Comparison of ENCODE assay signal across 20 mouse cellular contexts in genomic region chr11:116880839-116881238, GRCm38 (mm10). TPM values are rescaled to one million over a fixed set of nuclear protein-coding genes. Genes with fewer than 3 reads are reported as not detected.
DNase-seq lines count a peak whose midpoint lies in the region; ATAC-seq and TF ChIP-seq lines count a peak whose summit lies in the region.
"Had no signal": no experiment of that assay in that cellular context is flagged by ENCODE, and none has a peak within 500 bp of the region (broad histone marks: within the 10 kb centered on the region; RNA-seq: fewer than 3 reads in every experiment).

No protein-coding gene starts in this region.

- H3K36me3 ChIP-seq in forebrain, embryonic 13.5 days (ENCODE audit: poor library complexity, severe bottlenecking) = peaks cover 2% of the 10 kb centered on the region; the same call in 1 of the 2 replicates
- H3K36me3 ChIP-seq in forebrain, embryonic 15.5 days = no peaks in the 10 kb centered on the region
- H3K36me3 ChIP-seq: hindbrain, embryonic 12.5 days; midbrain, embryonic 10.5 days had no signal

- no peak for ATAC-seq in forebrain, embryonic 13.5 days
- ATAC-seq in forebrain, embryonic 15.5 days (replicated peaks) = no peak
- ATAC-seq: intestine, postnatal 0 days had no signal

- WGBS in forebrain, embryonic 13.5 days = 54% methylated on average over 7 of the region's 7 CpGs
- WGBS in forebrain, embryonic 15.5 days = 53% methylated on average over 7 of the region's 7 CpGs

- peak; percentile 19 to 71 for DNase-seq in left cerebral cortex, postnatal 14 days (ENCODE audit: low spot score in 2 of 2)
- no peak for DNase-seq in left cerebral cortex, adult 2 months (ENCODE audit: extremely low spot score in 1 of 2, low spot score in 2 of 2)
- DNase-seq in R1 (ENCODE audit: low read depth, low spot score) = peak; percentile 65
- DNase-seq in right cerebral cortex, postnatal 14 days = peak; percentile 35
- no peak for DNase-seq in thymus, postnatal 25 days
- DNase-seq in adrenal gland, postnatal 36 days = no peak
- DNase-seq: B cell, adult 2 months; cerebellum, adult 18-20 months; heart, adult 18-20 months; kidney, postnatal 10 days had no signal

- H3K9ac ChIP-seq in forebrain, embryonic 13.5 days = 0 out of 2 replicates have a peak overlapping the region, but pooled peaks have one; percentile 8
- no peak overlapping the region for H3K9ac ChIP-seq in forebrain, embryonic 15.5 days (replicated peaks)
- H3K9ac ChIP-seq: hindbrain, embryonic 12.5 days; liver, embryonic 14.5 days; neural tube, embryonic 15.5 days had no signal

- H3K4me2 ChIP-seq in forebrain, embryonic 13.5 days = no peak overlapping the region
- H3K4me2 ChIP-seq in forebrain, embryonic 15.5 days (replicated peaks) = no peak overlapping the region
- H3K4me2 ChIP-seq: hindbrain, embryonic 12.5 days; neural tube, embryonic 15.5 days had no signal

- no peak overlapping the region for H3K4me3 ChIP-seq in forebrain, embryonic 13.5 days
- H3K4me3 ChIP-seq in forebrain, embryonic 15.5 days = no peak overlapping the region
- no peak overlapping the region for H3K4me3 ChIP-seq in left cerebral cortex, adult 2 months
- H3K4me3 ChIP-seq: erythroblast, embryonic 14.5 days; hindbrain, embryonic 12.5 days; midbrain, embryonic 10.5 days; neural tube, embryonic 15.5 days had no signal

- no peak overlapping the region for H3K27ac ChIP-seq in forebrain, embryonic 13.5 days
- no peak overlapping the region for H3K27ac ChIP-seq in forebrain, embryonic 15.5 days (replicated peaks)
- no peak overlapping the region for H3K27ac ChIP-seq in left cerebral cortex, adult 2 months
- H3K27ac ChIP-seq: hindbrain, embryonic 12.5 days; liver, embryonic 14.5 days; midbrain, embryonic 10.5 days; neural tube, embryonic 15.5 days had no signal

- H3K27me3 ChIP-seq in forebrain, embryonic 13.5 days = no peaks in the 10 kb centered on the region; the same call in 1 of the 2 replicates
- no peaks in the 10 kb centered on the region for H3K27me3 ChIP-seq in forebrain, embryonic 15.5 days

- intact Hi-C loops in left cerebral cortex, postnatal 14 days (cut with DNase I) = no loop called here
- intact Hi-C loops in left cerebral cortex, adult 2 months (cut with DNase I) = loop anchor here (5.0 kb wide), 1 partner anchor 36 kb away; the partner anchor contains the start of gene Mgat5b

- peaks cover 8% of the 10 kb centered on the region; the same call in 1 of the 2 replicates for H3K4me1 ChIP-seq in forebrain, embryonic 13.5 days
- peaks cover 5% of the 10 kb centered on the region for H3K4me1 ChIP-seq in forebrain, embryonic 15.5 days

- H3K9me3 ChIP-seq in forebrain, embryonic 13.5 days (replicated peaks) = no peaks in the 10 kb centered on the region
- no peaks in the 10 kb centered on the region for H3K9me3 ChIP-seq in forebrain, embryonic 15.5 days
- H3K9me3 ChIP-seq: hindbrain, embryonic 12.5 days; midbrain, embryonic 10.5 days; neural tube, embryonic 15.5 days had no signal

- no peak for TF ChIP-seq CTCF in left cerebral cortex, adult 2 months (IDR thresholded peaks at IDR 0.05)

RNA-seq across cellular contexts. Expression of gene Srsf2, which starts 27.9 kb away (rescaled TPM):
- polyA plus RNA-seq in forebrain, embryonic 13.5 days (2015; fragmentation: Nextera tagmentation; extraction: Ambion mirVana) = 750 and 773 TPM in 2 replicates
- polyA plus RNA-seq in forebrain, embryonic 15.5 days (2015; fragmentation: Nextera tagmentation; extraction: Ambion mirVana) = 637 and 680 TPM in 2 replicates
- 100 to 1,000 TPM; 161 to 168 TPM for total RNA-seq in left cerebral cortex, postnatal 14 days (2021)
- total RNA-seq in left cerebral cortex, adult 2 months (2021) = 100 to 1,000 TPM; 150 to 158 TPM
- 100 to 1,000 TPM; 235 to 275 TPM for total RNA-seq in adrenal gland, postnatal 36 days (2021)

RNA-seq across cellular contexts. Expression of gene Mfsd11, which starts 28.6 kb away (rescaled TPM):
- 38.0 and 39.4 TPM in 2 replicates for polyA plus RNA-seq in forebrain, embryonic 13.5 days (2015; fragmentation: Nextera tagmentation; extraction: Ambion mirVana)
- 49.8 and 54.9 TPM in 2 replicates for polyA plus RNA-seq in forebrain, embryonic 15.5 days (2015; fragmentation: Nextera tagmentation; extraction: Ambion mirVana)
- 10 to 100 TPM; 36.9 to 45.9 TPM for total RNA-seq in left cerebral cortex, postnatal 14 days (2021)
- 10 to 100 TPM; 39.3 to 41.8 TPM for total RNA-seq in left cerebral cortex, adult 2 months (2021)
- 10 to 100 TPM; 33.7 to 35.2 TPM for total RNA-seq in adrenal gland, postnatal 36 days (2021)

RNA-seq across cellular contexts. Expression of gene Jmjd6, which starts 37.6 kb away (rescaled TPM):
- polyA plus RNA-seq in forebrain, embryonic 13.5 days (2015; fragmentation: Nextera tagmentation; extraction: Ambion mirVana) = 77.7 and 78.0 TPM in 2 replicates
- 76.7 and 78.5 TPM in 2 replicates for polyA plus RNA-seq in forebrain, embryonic 15.5 days (2015; fragmentation: Nextera tagmentation; extraction: Ambion mirVana)
- 10 to 100 TPM; 25.4 to 30.2 TPM for total RNA-seq in left cerebral cortex, postnatal 14 days (2021)
- 10 to 100 TPM; 29.7 to 35.9 TPM for total RNA-seq in left cerebral cortex, adult 2 months (2021)
- total RNA-seq in adrenal gland, postnatal 36 days (2021) = 10 to 100 TPM; 33.0 to 46.7 TPM

RNA-seq across cellular contexts. Expression of gene Mettl23, which starts 37.8 kb away (rescaled TPM):
- polyA plus RNA-seq in forebrain, embryonic 13.5 days (2015; fragmentation: Nextera tagmentation; extraction: Ambion mirVana) = 83.6 and 85.7 TPM in 2 replicates
- 81.9 and 87.5 TPM in 2 replicates for polyA plus RNA-seq in forebrain, embryonic 15.5 days (2015; fragmentation: Nextera tagmentation; extraction: Ambion mirVana)
- 10 to 100 TPM; 25.8 to 28.4 TPM for total RNA-seq in left cerebral cortex, postnatal 14 days (2021)
- 10 to 100 TPM; 23.9 to 26.3 TPM for total RNA-seq in left cerebral cortex, adult 2 months (2021)
- 10 to 100 TPM; 31.2 to 36.2 TPM for total RNA-seq in adrenal gland, postnatal 36 days (2021)

RNA-seq across cellular contexts. Expression of gene Mgat5b, which starts 37.8 kb away (rescaled TPM):
- 18.5 and 19.8 TPM in 2 replicates for polyA plus RNA-seq in forebrain, embryonic 13.5 days (2015; fragmentation: Nextera tagmentation; extraction: Ambion mirVana)
- 32.0 and 32.8 TPM in 2 replicates for polyA plus RNA-seq in forebrain, embryonic 15.5 days (2015; fragmentation: Nextera tagmentation; extraction: Ambion mirVana)
- total RNA-seq in left cerebral cortex, postnatal 14 days (2021) = 10 to 100 TPM; 80.0 to 86.1 TPM
- total RNA-seq in left cerebral cortex, adult 2 months (2021) = 10 to 100 TPM; 80.0 to 92.0 TPM
- 1 to 10 TPM in 1 of 2 experiments, under 1 TPM in 1; 0.36 to 1.1 TPM for total RNA-seq in adrenal gland, postnatal 36 days (2021)
- total RNA-seq: gastrocnemius, adult 8-10 months; MEL had no signal
- polyA plus RNA-seq: erythroblast, embryonic 14.5 days; liver, embryonic 14.5 days had no signal

Comparison
In these comparisons a context has a peak if more than half of its experiments do, and no peak if none do; other contexts are left out.
1. DNase-seq: peak in left cerebral cortex, postnatal 14 days (2 of 2), R1 (single experiment) and right cerebral cortex, postnatal 14 days (single experiment); none in left cerebral cortex, adult 2 months (0 of 2), thymus, postnatal 25 days (single experiment) and adrenal gland, postnatal 36 days (0 of 2).